8 mouse cellular contexts compared by ENCODE assay signal in the genomic region with DNA sequence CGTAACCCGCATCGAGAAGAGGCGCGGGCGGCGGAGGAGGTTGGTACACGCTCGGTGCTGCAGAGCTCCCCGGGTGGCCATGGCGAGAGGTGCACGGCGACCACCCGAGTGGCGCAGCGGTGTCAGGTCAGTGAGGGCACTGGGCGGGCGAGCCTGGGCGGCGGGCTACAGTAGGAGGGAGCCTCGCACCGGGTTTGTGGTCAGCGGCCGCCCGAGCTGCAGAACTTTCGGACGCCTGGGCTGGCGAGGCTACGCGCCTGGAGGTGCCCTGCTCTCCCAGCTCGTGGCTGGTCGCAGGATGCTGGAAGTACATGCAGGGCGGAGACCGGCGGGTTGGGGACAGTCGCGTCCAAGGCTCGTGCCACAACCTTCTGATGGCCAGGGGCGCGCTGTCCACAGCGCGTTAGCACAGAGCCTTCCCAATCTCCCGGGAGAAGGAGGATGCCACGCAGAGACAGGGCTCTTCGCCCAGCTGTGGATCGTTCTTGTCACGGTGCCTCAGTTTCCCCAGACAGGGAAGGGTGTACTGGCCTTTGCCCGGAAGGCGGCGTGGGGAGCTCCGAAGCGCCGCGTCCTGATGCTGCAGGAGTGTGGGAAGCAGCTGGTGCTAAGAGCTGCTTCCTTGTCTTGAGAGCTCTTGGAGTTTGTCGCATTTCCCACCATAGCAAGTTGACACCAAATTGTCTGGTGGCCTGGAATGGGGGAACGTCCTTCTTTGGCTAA. TPM values are rescaled to one million over a fixed set of nuclear protein-coding genes. Genes with fewer than 3 reads are reported as not detected.
DNase-seq lines count a peak whose midpoint lies in the region; ATAC-seq and TF ChIP-seq lines count a peak whose summit lies in the region.

No protein-coding gene starts in this region.

- H3K36me3 ChIP-seq in heart, embryonic 10.5 days: no peaks in the 10 kb centered on the region
- H3K36me3 ChIP-seq in hindbrain, embryonic 15.5 days: no peaks in the 10 kb centered on the region
- H3K36me3 ChIP-seq in liver, embryonic 16.5 days (ENCODE audit: control insufficient read depth, insufficient read depth): no peaks in the 10 kb centered on the region

- peak overlapping the region; percentile 79 for H3K4me3 ChIP-seq in heart, embryonic 10.5 days
- H3K4me3 ChIP-seq in cortical plate, adult 2 months (ENCODE audit: insufficient read depth, low read length): peak overlapping the region; percentile 85
- H3K4me3 ChIP-seq in hindbrain, embryonic 15.5 days: peak overlapping the region; percentile 87
- peak overlapping the region; percentile 59 for H3K4me3 ChIP-seq in liver, embryonic 16.5 days (ENCODE audit: low read depth, low read length)

- peak overlapping the region; percentile 99 for H3K4me2 ChIP-seq in hindbrain, embryonic 15.5 days
- H3K4me2 ChIP-seq in liver, embryonic 16.5 days (ENCODE audit: low read depth, low read length): peak overlapping the region; percentile 82

- WGBS in heart, embryonic 10.5 days: under 1% methylated on average over 56 of the region's 56 CpGs
- WGBS in hindbrain, embryonic 15.5 days: under 1% methylated on average over 55 of the region's 56 CpGs
- WGBS in liver, embryonic 16.5 days (ENCODE audit: insufficient replicate concordance): under 1% methylated on average over 56 of the region's 56 CpGs

- H3K27me3 ChIP-seq in heart, embryonic 10.5 days (ENCODE audit: insufficient read depth, poor library complexity, severe bottlenecking): peaks cover 16% of the 10 kb centered on the region; the same call in 1 of the 2 replicates
- peaks cover 5% of the 10 kb centered on the region; the same call in 1 of the 2 replicates for H3K27me3 ChIP-seq in hindbrain, embryonic 15.5 days
- H3K27me3 ChIP-seq in liver, embryonic 16.5 days (ENCODE audit: control insufficient read depth, insufficient read depth, low read depth, low read length): peaks cover 42% of the 10 kb centered on the region

- ATAC-seq in hindbrain, embryonic 15.5 days (ENCODE audit: low FRiP score, low read depth): no peak; the same call in 1 of the 2 replicates
- peak; percentile 28 for ATAC-seq in liver, embryonic 16.5 days (ENCODE audit: low read depth)

- H3K4me1 ChIP-seq in heart, embryonic 10.5 days: peaks cover 17% of the 10 kb centered on the region
- no peaks in the 10 kb centered on the region for H3K4me1 ChIP-seq in cortical plate, adult 2 months (ENCODE audit: control insufficient read depth, insufficient read depth, low read length)
- H3K4me1 ChIP-seq in hindbrain, embryonic 15.5 days (replicated peaks): peaks cover 18% of the 10 kb centered on the region
- peaks cover 4% of the 10 kb centered on the region; the same call in 1 of the 2 replicates for H3K4me1 ChIP-seq in liver, embryonic 16.5 days (ENCODE audit: control insufficient read depth, low read depth, low read length)

- TF ChIP-seq POLR2A in cortical plate, adult 2 months (IDR thresholded peaks at IDR 0.05; ENCODE audit: extremely low read depth, insufficient read depth, low read length): no peak

- H3K9me3 ChIP-seq in heart, embryonic 10.5 days: no peaks in the 10 kb centered on the region
- no peaks in the 10 kb centered on the region for H3K9me3 ChIP-seq in hindbrain, embryonic 15.5 days
- no peaks in the 10 kb centered on the region for H3K9me3 ChIP-seq in liver, embryonic 16.5 days (replicated peaks; ENCODE audit: control insufficient read depth, low read length)

- H3K9ac ChIP-seq in hindbrain, embryonic 15.5 days: peak overlapping the region; percentile 75
- H3K9ac ChIP-seq in liver, embryonic 16.5 days (ENCODE audit: low read depth, low read length): no peak overlapping the region; the same call in 1 of the 2 replicates

- peak overlapping the region; percentile 83 for H3K27ac ChIP-seq in heart, embryonic 10.5 days
- peak overlapping the region; percentile 93 for H3K27ac ChIP-seq in cortical plate, adult 2 months (ENCODE audit: insufficient read depth, low read length)
- peak overlapping the region; percentile 75 for H3K27ac ChIP-seq in hindbrain, embryonic 15.5 days (replicated peaks)
- no peak overlapping the region for H3K27ac ChIP-seq in liver, embryonic 16.5 days (ENCODE audit: low read length)

- 0 out of 2 replicates have a peak, but pooled peaks have one; percentile 12 for TF ChIP-seq CTCF in cortical plate, adult 2 months (IDR thresholded peaks at IDR 0.05; ENCODE audit: extremely low read depth, insufficient read depth, low read length)

- DNase-seq in heart, embryonic 10.5 days (ENCODE audit: low spot score): no peak
- no peak for DNase-seq in heart, postnatal 4 days
- DNase-seq in 3T3-L1 (ENCODE audit: low read depth, low spot score): peak; percentile 25
- DNase-seq in right cerebral cortex, postnatal 36 days (ENCODE audit: low spot score in 2 of 2): peak; percentile 30 to 39
- DNase-seq in thymus, postnatal 0 days (ENCODE audit: low spot score): no peak

RNA-seq across cellular contexts. Expression of gene Mfap3l, which starts 0.5 kb away (rescaled TPM):
- polyA plus RNA-seq in heart, embryonic 10.5 days (2016; fragmentation: Nextera tagmentation; extraction: Ambion mirVana): 1.1 and 1.2 TPM in 2 replicates
- 1 to 10 TPM; 3.6 to 4.2 TPM for total RNA-seq in heart, postnatal 4 days (2021)
- polyA plus RNA-seq in cortical plate, adult 2 months (2012; rRNA removed): 29.9 and 33.4 TPM in 2 replicates
- 4.3 and 5.4 TPM in 2 replicates for polyA plus RNA-seq in hindbrain, embryonic 15.5 days (2015; fragmentation: Nextera tagmentation; extraction: Ambion mirVana)
- polyA plus RNA-seq in liver, embryonic 16.5 days (2015; fragmentation: Nextera tagmentation; extraction: Ambion mirVana): 0.30 and 0.38 TPM in 2 replicates
- polyA plus RNA-seq in thymus, postnatal 0 days (2015; fragmentation: Nextera tagmentation; extraction: Ambion mirVana): 0.14 and 0.25 TPM in 2 replicates

Comparison
In these comparisons a context has a peak if more than half of its experiments do, and no peak if none do; other contexts are left out.
1. DNase-seq: peak in 3T3-L1 (single experiment) and right cerebral cortex, postnatal 36 days (2 of 2); none in heart, embryonic 10.5 days (single experiment), heart, postnatal 4 days (single experiment) and thymus, postnatal 0 days (single experiment).
2. Peak in every context shown above with its lines, with median percentiles within 50 percentile points of each other: H3K4me3 ChIP-seq.